In genomic region chr2:181658930-181659555, GRCm38 (mm10) we compare ENCODE assay signal across 8 mouse cellular contexts. TPM values are rescaled to one million over a fixed set of nuclear protein-coding genes. Genes with fewer than 3 reads are reported as not detected.
DNase-seq lines count a peak whose midpoint lies in the region; ATAC-seq and TF ChIP-seq lines count a peak whose summit lies in the region.
"Had no signal": no experiment of that assay in that cellular context is flagged by ENCODE, and none has a peak within 500 bp of the region (broad histone marks: within the 10 kb centered on the region; RNA-seq: fewer than 3 reads in every experiment).

No protein-coding gene starts in this region.

- H3K4me1 ChIP-seq in CH12.LX (ENCODE audit: control insufficient read depth in 1 of 2, insufficient read depth in 2 of 2), result peaks cover 6 to 27% of the 10 kb centered on the region in 2 experiments; a peak in 3 of 4 replicates
- H3K4me1 ChIP-seq in hindbrain, embryonic 12.5 days, result peaks cover 10% of the 10 kb centered on the region; the same call in 1 of the 2 replicates
- 0 out of 2 replicates have a peak, but pooled peaks cover 5% of the 10 kb centered on the region for H3K4me1 ChIP-seq in stomach, embryonic 14.5 days (ENCODE audit: control insufficient read depth, insufficient read depth, low read length)

- no peak overlapping the region for H3K9ac ChIP-seq in CH12.LX (ENCODE audit: insufficient read depth, low read depth)
- H3K9ac ChIP-seq in hindbrain, embryonic 12.5 days, result no peak overlapping the region
- no peak overlapping the region for H3K9ac ChIP-seq in stomach, embryonic 14.5 days (replicated peaks; ENCODE audit: low read depth, low read length)

- no peak; the same call in 1 of the 2 replicates for TF ChIP-seq RAD21 in CH12.LX (IDR thresholded peaks at IDR 0.05; ENCODE audit: low read depth, low read length)

- H3K79me2 ChIP-seq in CH12.LX (replicated peaks; ENCODE audit: control insufficient read depth, extremely low read depth, insufficient read depth, poor library complexity, severe bottlenecking), result no peaks in the 10 kb centered on the region

- no peak overlapping the region for H3K4me2 ChIP-seq in CH12.LX (ENCODE audit: insufficient read depth, low read depth, poor library complexity, severe bottlenecking)
- no peak overlapping the region for H3K4me2 ChIP-seq in hindbrain, embryonic 12.5 days (replicated peaks)
- H3K4me2 ChIP-seq in stomach, embryonic 14.5 days (replicated peaks; ENCODE audit: low read depth, low read length), result no peak overlapping the region

- H3K27ac ChIP-seq in CH12.LX (ENCODE audit: insufficient read depth, low read depth), result no peak overlapping the region
- H3K27ac ChIP-seq in hindbrain, embryonic 12.5 days, result no peak overlapping the region
- H3K27ac ChIP-seq in stomach, embryonic 14.5 days (ENCODE audit: low read length), result no peak overlapping the region; the same call in 1 of the 2 replicates

- in situ Hi-C loops in CH12.LX (cut with MboI; ENCODE audit: low pct_ligation_motif_present, low pct_unique_long_range_greater_than_20kb, low sequenced_read_pairs), result no loop called here

- TF ChIP-seq POLR2A in CH12.LX (IDR thresholded peaks at IDR 0.05; ENCODE audit: low read depth, low read length), result no peak

- dilution Hi-C loops in CH12.LX (cut with MboI; ENCODE audit: extremely low pct_ligation_motif_present, extremely low pct_unique_long_range_greater_than_20kb, low sequenced_read_pairs), result no loop called here

- no peak overlapping the region for H3K4me3 ChIP-seq in CH12.LX (replicated peaks in 1 of 3; ENCODE audit: low read depth in 2 of 3, low read length in 2 of 3, poor library complexity in 1 of 3)
- no peak overlapping the region for H3K4me3 ChIP-seq in hindbrain, embryonic 12.5 days
- no peak overlapping the region for H3K4me3 ChIP-seq in stomach, embryonic 14.5 days (ENCODE audit: low read depth, low read length)

- ATAC-seq in hindbrain, embryonic 12.5 days (ENCODE audit: low FRiP score), result peak; percentile 54
- ATAC-seq in megakaryocyte, adult 5-6 weeks (ENCODE audit: poor library complexity, severe bottlenecking), result peak; percentile 72
- ATAC-seq in stomach, embryonic 14.5 days (ENCODE audit: insufficient number of reproducible peaks, insufficient read depth, low FRiP score, low read depth), result peak; percentile 50; the same call in 1 of the 2 replicates

- H3K9me3 ChIP-seq in CH12.LX (replicated peaks; ENCODE audit: low read length), result no peaks in the 10 kb centered on the region
- no peaks in the 10 kb centered on the region for H3K9me3 ChIP-seq in hindbrain, embryonic 12.5 days (replicated peaks)
- no peaks in the 10 kb centered on the region for H3K9me3 ChIP-seq in stomach, embryonic 14.5 days (ENCODE audit: control insufficient read depth, low read depth, low read length)

- H3K27me3 ChIP-seq in CH12.LX (replicated peaks), result no peaks in the 10 kb centered on the region
- no peaks in the 10 kb centered on the region for H3K27me3 ChIP-seq in hindbrain, embryonic 12.5 days
- H3K27me3 ChIP-seq in stomach, embryonic 14.5 days (ENCODE audit: control insufficient read depth, insufficient read depth, low read length), result no peaks in the 10 kb centered on the region

- peak; percentile 15 for DNase-seq in CH12.LX (ENCODE audit: extremely low read depth)
- DNase-seq in adrenal gland, postnatal 10 days, result peak; percentile 78
- peak; percentile 61 to 77 for DNase-seq in frontal cortex, adult 2 months (ENCODE audit: extremely low spot score in 1 of 2, low spot score in 1 of 2)
- DNase-seq in layer of hippocampus, postnatal 25 days (ENCODE audit: extremely low spot score in 1 of 2, low spot score in 1 of 2), result peak; percentile 55

- no peak for TF ChIP-seq EP300 in CH12.LX (IDR thresholded peaks at IDR 0.05; ENCODE audit: low read length)

- H3K36me3 ChIP-seq in CH12.LX (replicated peaks in 1 of 2; ENCODE audit: control insufficient read depth in 1 of 2, insufficient read depth in 1 of 2, low read length in 1 of 2), result peaks cover 23 to 51% of the 10 kb centered on the region in 2 experiments
- peaks cover 20% of the 10 kb centered on the region for H3K36me3 ChIP-seq in hindbrain, embryonic 12.5 days
- H3K36me3 ChIP-seq in stomach, embryonic 14.5 days (ENCODE audit: control insufficient read depth, insufficient read depth, low read length), result peaks cover 13% of the 10 kb centered on the region

- no peak for TF ChIP-seq CTCF in CH12.LX (conservative IDR thresholded peaks at IDR 0.05 in 1 of 2, IDR thresholded peaks at IDR 0.05 in 1 of 2; ENCODE audit: low read depth in 2 of 2, low read length in 2 of 2)

- WGBS in hindbrain, embryonic 12.5 days, result 35% methylated on average over 17 of the region's 17 CpGs
- 47% methylated on average over 17 of the region's 17 CpGs for WGBS in stomach, embryonic 14.5 days

TF ChIP-seq in CH12.LX, 34 proteins besides CTCF, POLR2A, EP300 and RAD21 (continues in another document):
- TF ChIP-seq MXI1 (IDR thresholded peaks at IDR 0.05; ENCODE audit: low read depth, low read length) (no peak), ZMIZ1 (IDR thresholded peaks at IDR 0.05; ENCODE audit: low read depth, low read length) (no peak), IRF4 (IDR thresholded peaks at IDR 0.05; ENCODE audit: low read depth, low read length) (no peak), USF2 (conservative IDR thresholded peaks at IDR 0.05; ENCODE audit: low read depth, low read length) (no peak), MYC (IDR thresholded peaks at IDR 0.05; ENCODE audit: low read depth, low read length) (no peak), MAZ (IDR thresholded peaks at IDR 0.05; ENCODE audit: low read depth, low read length) (no peak), ZKSCAN1 (IDR thresholded peaks at IDR 0.05; ENCODE audit: borderline replicate concordance, low read depth, low read length) (no peak), BHLHE40 (IDR thresholded peaks at IDR 0.05; ENCODE audit: low read depth, low read length) (no peak), USF1 (IDR thresholded peaks at IDR 0.05; ENCODE audit: low read depth, low read length) (no peak), TCF12 (IDR thresholded peaks at IDR 0.05; ENCODE audit: low read depth, low read length) (no peak), SMC3 (IDR thresholded peaks at IDR 0.05; ENCODE audit: low read depth, low read length) (no peak), MAX (IDR thresholded peaks at IDR 0.05; ENCODE audit: low read length) (no peak), E2F4 (IDR thresholded peaks at IDR 0.05; ENCODE audit: insufficient replicate concordance, low read depth, low read length) (no peak)

RNA-seq across cellular contexts. Expression of gene Gm29797, which starts 2.2 kb away (rescaled TPM):
- total RNA-seq in CH12.LX (2012; rRNA removed) (0.25 and 0.34 TPM in 2 replicates), CH12.LX (2014; rRNA removed) (not detected in 2 replicates)
- polyA plus RNA-seq in CH12.LX (2012; ENCODE audit: insufficient read length, low read depth), result not detected in 2 replicates
- not detected for total RNA-seq in adrenal gland, postnatal 10 days (2021)
- polyA plus RNA-seq in frontal cortex, adult 2 months (2012; rRNA removed), result not detected in 2 replicates
- 0.30 and 0.43 TPM in 2 replicates for polyA plus RNA-seq in hindbrain, embryonic 12.5 days (2016; fragmentation: Nextera tagmentation; extraction: Ambion mirVana)
- total RNA-seq in layer of hippocampus, postnatal 25 days (2021), result 1 to 10 TPM in 1 of 2 experiments, under 1 TPM in 1; 0.49 to 1.0 TPM
- total RNA-seq in megakaryocyte, adult 5-6 weeks (2015), result not detected in 2 replicates
- not detected in 2 replicates for total RNA-seq in megakaryocyte, adult 5-6 weeks (2017)
- polyA plus RNA-seq in stomach, embryonic 14.5 days (2014; fragmentation: Nextera tagmentation; extraction: Ambion mirVana), result not detected in 2 replicates
- polyA plus RNA-seq: spleen, adult 2 months had no signal

RNA-seq across cellular contexts. Expression of gene Sox18, which starts 12.4 kb away (rescaled TPM):
- total RNA-seq in CH12.LX (2012; rRNA removed), result not detected in 2 replicates
- total RNA-seq in CH12.LX (2014; rRNA removed), result not detected in 2 replicates
- not detected in 2 replicates for polyA plus RNA-seq in CH12.LX (2012; ENCODE audit: insufficient read length, low read depth)
- 10 to 100 TPM; 59.1 to 62.5 TPM for total RNA-seq in adrenal gland, postnatal 10 days (2021)
- 20.4 and 22.5 TPM in 2 replicates for polyA plus RNA-seq in frontal cortex, adult 2 months (2012; rRNA removed)
- 21.4 and 22.0 TPM in 2 replicates for polyA plus RNA-seq in hindbrain, embryonic 12.5 days (2016; fragmentation: Nextera tagmentation; extraction: Ambion mirVana)
- total RNA-seq in layer of hippocampus, postnatal 25 days (2021), result 10 to 100 TPM; 10.6 to 14.8 TPM
- total RNA-seq in megakaryocyte, adult 5-6 weeks (2015), result 0.14 and 0.20 TPM in 2 replicates
- not detected in 2 replicates for total RNA-seq in megakaryocyte, adult 5-6 weeks (2017)
- 25.9 and 28.4 TPM in 2 replicates for polyA plus RNA-seq in stomach, embryonic 14.5 days (2014; fragmentation: Nextera tagmentation; extraction: Ambion mirVana)

RNA-seq across cellular contexts. Expression of gene Tcea2, which starts 21.1 kb away (rescaled TPM):
- total RNA-seq in CH12.LX (2012; rRNA removed), result 12.9 and 14.4 TPM in 2 replicates
- 9.2 TPM in 2 replicates for total RNA-seq in CH12.LX (2014; rRNA removed)
- 7.0 and 8.8 TPM in 2 replicates for polyA plus RNA-seq in CH12.LX (2012; ENCODE audit: insufficient read length, low read depth)
- 10 to 100 TPM; 11.4 to 13.5 TPM for total RNA-seq in adrenal gland, postnatal 10 days (2021)
- polyA plus RNA-seq in frontal cortex, adult 2 months (2012; rRNA removed), result 155 and 160 TPM in 2 replicates
- polyA plus RNA-seq in hindbrain, embryonic 12.5 days (2016; fragmentation: Nextera tagmentation; extraction: Ambion mirVana), result 27.7 and 29.9 TPM in 2 replicates
- 10 to 100 TPM; 53.7 to 65.7 TPM for total RNA-seq in layer of hippocampus, postnatal 25 days (2021)
- total RNA-seq in megakaryocyte, adult 5-6 weeks (2015), result 9.4 and 9.6 TPM in 2 replicates
- total RNA-seq in megakaryocyte, adult 5-6 weeks (2017), result 6.3 and 8.2 TPM in 2 replicates
- 35.3 and 36.7 TPM in 2 replicates for polyA plus RNA-seq in stomach, embryonic 14.5 days (2014; fragmentation: Nextera tagmentation; extraction: Ambion mirVana)

RNA-seq across cellular contexts. Expression of gene Rgs19, which starts 34.7 kb away (rescaled TPM):
- 67.0 and 75.4 TPM in 2 replicates for total RNA-seq in CH12.LX (2012; rRNA removed)
- total RNA-seq in CH12.LX (2014; rRNA removed), result 40.2 and 50.2 TPM in 2 replicates
- 155 and 159 TPM in 2 replicates for polyA plus RNA-seq in CH12.LX (2012; ENCODE audit: insufficient read length, low read depth)
- 10 to 100 TPM; 22.4 to 23.7 TPM for total RNA-seq in adrenal gland, postnatal 10 days (2021)
- polyA plus RNA-seq in frontal cortex, adult 2 months (2012; rRNA removed), result 42.6 and 53.6 TPM in 2 replicates
- polyA plus RNA-seq in hindbrain, embryonic 12.5 days (2016; fragmentation: Nextera tagmentation; extraction: Ambion mirVana), result 49.4 and 54.4 TPM in 2 replicates
- 10 to 100 TPM; 32.2 to 39.5 TPM for total RNA-seq in layer of hippocampus, postnatal 25 days (2021)
- total RNA-seq in megakaryocyte, adult 5-6 weeks (2015), result 502 and 576 TPM in 2 replicates
- total RNA-seq in megakaryocyte, adult 5-6 weeks (2017), result 162 and 178 TPM in 2 replicates
- polyA plus RNA-seq in stomach, embryonic 14.5 days (2014; fragmentation: Nextera tagmentation; extraction: Ambion mirVana), result 78.8 and 88.8 TPM in 2 replicates

RNA-seq across cellular contexts. Expression of gene Lkaaear1, which starts 39.2 kb away (rescaled TPM):
- total RNA-seq in CH12.LX (2012; rRNA removed) (not detected in 2 replicates), CH12.LX (2014; rRNA removed) (not detected in 2 replicates)
- polyA plus RNA-seq in CH12.LX (2012; ENCODE audit: insufficient read length, low read depth), result not detected in 2 replicates
- not detected for total RNA-seq in adrenal gland, postnatal 10 days (2021)
- not detected in 2 replicates for polyA plus RNA-seq in frontal cortex, adult 2 months (2012; rRNA removed)
- not detected in 2 replicates for polyA plus RNA-seq in hindbrain, embryonic 12.5 days (2016; fragmentation: Nextera tagmentation; extraction: Ambion mirVana)
- total RNA-seq in layer of hippocampus, postnatal 25 days (2021), result not detected
- not detected in 2 replicates for total RNA-seq in megakaryocyte, adult 5-6 weeks (2015)
- not detected in 2 replicates for total RNA-seq in megakaryocyte, adult 5-6 weeks (2017)
- not detected in 2 replicates for polyA plus RNA-seq in stomach, embryonic 14.5 days (2014; fragmentation: Nextera tagmentation; extraction: Ambion mirVana)
- polyA plus RNA-seq: spleen, adult 2 months had no signal

Comparison
In these comparisons a context has a peak if more than half of its experiments do, and no peak if none do; other contexts are left out.
1. DNase-seq: peak in every context shown above with its lines; median percentile 78 in adrenal gland, postnatal 10 days; 69 in frontal cortex, adult 2 months; 55 in layer of hippocampus, postnatal 25 days; 15 in CH12.LX.
2. RNA of gene Sox18, which starts 12.4 kb away (total RNA-seq): 59.1 to 62.5 TPM in adrenal gland, postnatal 10 days and 10.6 to 14.8 TPM in layer of hippocampus, postnatal 25 days; 0.14 to 0.20 TPM in megakaryocyte, adult 5-6 weeks and not detected in CH12.LX; every median in the first group is over 4 times any median in the second.
3. Peak in every context shown above with its lines, with median percentiles within 50 percentile points of each other: ATAC-seq.